Mouse (Mus musculus) kidney, postnatal 4 days (tissue): ENCODE results near the gene Trim11.
A peak's percentile ranks its signal among the peaks of the same experiment; 100 is the strongest.

ENCODE experiments used
- DNase-seq, 2 experiments: peaks; one replicate each; pipeline ENCODE4 v3.0.0; 2021; ENCODE audit warnings: mixed read lengths in 2 of 2

Trim11 gene

DNA sequence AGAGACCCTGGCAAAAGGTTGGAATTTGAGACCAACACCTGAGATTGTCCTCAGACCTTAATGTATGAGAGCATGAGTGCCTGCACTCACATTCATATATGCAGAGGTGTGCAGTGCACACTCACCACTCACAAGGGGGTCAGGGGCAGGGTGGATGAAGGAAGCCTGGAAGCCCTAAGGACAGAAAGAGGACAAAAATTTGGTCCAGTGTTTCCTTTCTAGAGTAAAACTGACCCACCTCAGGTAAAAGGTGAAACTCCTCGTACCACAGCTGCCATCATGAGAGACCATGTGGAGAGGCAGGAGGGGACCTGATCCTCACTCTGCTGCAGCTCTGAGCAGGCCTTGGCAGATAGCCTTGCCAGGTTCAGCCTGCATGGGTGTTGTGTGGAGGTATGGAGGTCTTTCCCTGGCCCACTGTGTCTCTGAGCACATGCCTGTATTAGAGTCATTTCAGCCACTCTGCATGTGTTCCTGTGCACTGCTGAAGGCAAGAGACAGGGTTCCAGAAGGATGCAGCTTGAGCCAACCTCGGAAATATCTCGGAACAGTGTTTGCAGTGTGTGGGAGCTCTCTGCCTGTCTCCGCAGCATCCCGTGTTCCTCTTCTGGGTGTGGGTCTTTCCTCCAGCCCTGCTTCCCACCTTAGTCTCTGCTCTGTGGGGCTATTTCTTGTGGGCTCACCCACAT lies 20.5 kb upstream of the Trim11 start:
- DNase-seq, result no peak

DNA sequence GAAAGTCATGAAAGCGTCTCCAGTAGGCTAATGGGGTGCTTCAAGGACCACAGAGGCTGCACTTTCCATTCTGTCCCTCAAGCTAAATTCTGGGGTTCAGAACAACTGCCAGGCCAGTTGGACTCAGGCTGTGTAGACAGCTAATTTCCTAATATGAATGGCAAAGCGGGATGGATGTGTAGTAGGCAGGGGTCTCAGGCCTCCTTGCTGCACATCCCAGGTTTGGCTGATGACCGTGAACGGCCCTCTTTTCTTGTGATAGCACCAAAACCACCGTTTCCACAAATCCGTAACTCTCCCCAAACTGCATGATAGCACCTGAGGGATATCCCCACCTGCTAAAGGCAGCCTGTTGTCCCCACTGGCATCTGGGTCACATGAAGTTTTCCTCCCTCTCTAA lies 19.4 kb upstream of the Trim11 start:
- DNase-seq, result no peak

- no peak for DNase-seq
Measured at GRCm38 (mm10) chr11:58959186-58959825, 18.6 kb upstream of the Trim11 start.

- DNase-seq, result peak; percentile 80 to 87
Measured at GRCm38 (mm10) chr11:58959921-58960465, 17.9 kb upstream of the Trim11 start.

DNA sequence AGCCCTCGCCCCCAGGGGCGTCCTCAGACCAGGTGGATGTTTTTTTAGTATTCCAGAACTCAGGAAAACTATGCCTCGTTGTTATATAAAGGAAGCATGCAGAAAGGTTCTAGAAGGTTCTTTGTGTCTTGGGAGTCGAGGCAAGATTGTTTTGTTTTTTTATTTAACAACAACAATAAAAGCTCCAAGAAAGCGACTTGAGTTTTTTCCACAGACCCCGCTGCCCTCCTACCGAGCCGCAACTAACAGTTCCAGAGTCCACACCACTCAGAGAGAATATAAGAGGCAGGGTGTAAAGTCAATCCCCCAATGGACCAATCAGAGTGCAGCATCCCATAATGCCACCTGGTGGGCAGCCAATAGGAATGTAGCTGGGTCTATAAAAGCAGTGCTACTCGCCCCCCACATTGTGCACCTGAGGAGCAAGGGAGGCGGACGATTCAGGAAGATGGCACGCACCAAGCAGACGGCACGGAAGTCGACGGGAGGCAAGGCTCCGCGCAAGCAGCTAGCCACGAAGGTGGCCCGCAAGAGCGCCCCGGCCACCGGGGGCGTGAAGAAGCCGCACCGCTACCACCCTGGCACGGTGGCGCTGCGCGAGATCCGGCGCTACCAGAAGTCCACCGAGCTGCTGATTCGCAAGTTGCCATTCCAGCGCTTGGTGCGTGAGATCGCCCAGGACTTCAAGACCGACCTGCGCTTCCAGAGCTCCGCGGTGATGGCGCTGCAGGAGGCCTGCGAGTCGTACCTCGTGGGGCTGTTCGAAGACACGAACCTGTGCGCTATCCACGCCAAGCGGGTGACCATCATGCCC lies 16.3 kb upstream of the Trim11 start:
- DNase-seq, result peak in 1 of 2 experiments; percentile 28

DNA sequence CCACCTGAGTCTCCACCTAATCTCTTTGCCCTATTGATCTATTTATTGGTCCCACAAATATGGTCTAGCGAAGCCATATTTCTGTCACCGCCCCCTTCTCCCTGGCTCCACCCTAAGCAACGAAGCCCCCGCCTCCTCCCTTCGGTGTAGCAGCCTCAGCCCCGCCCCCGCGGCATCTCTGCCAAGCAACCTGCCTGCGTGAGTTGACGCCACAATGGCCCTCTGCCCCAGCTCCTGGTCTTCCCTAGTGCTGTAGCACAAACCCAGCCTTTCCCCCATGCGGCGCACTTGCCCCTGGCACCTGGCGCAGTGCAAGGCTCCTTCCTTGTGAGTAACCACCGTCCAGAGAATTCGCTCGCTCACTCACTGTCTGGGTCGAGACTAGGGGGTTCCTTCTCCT lies 14.3 kb upstream of the Trim11 start:
- peak; percentile 68 to 80 for DNase-seq

DNA sequence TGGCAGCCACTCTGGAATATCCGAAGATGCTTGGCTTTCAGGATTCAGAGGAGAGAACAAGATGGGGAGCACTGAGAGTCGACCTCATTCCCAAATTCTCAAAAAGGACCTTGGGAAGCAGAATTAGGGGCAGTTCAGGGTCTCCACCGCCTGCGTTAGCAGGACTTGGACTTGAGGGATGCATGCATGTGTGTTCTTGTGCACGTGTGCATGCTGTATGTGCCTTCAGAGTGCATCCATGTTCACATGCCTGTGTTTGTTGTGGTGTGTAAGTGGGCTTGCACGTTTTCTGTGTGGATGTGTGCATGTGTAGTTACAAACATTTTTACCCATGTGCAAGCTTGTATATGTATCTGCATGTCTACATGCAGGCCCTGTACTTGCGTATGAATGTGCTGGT lies 13.7 kb upstream of the Trim11 start:
- DNase-seq, result no peak

- DNase-seq, result peak in 1 of 2 experiments; percentile 61
Measured at GRCm38 (mm10) chr11:58965001-58965760, 12.7 kb upstream of the Trim11 start.

- peak in 1 of 2 experiments; percentile 56 for DNase-seq
Measured at GRCm38 (mm10) chr11:58967346-58967745, 10.5 kb upstream of the Trim11 start.

DNA sequence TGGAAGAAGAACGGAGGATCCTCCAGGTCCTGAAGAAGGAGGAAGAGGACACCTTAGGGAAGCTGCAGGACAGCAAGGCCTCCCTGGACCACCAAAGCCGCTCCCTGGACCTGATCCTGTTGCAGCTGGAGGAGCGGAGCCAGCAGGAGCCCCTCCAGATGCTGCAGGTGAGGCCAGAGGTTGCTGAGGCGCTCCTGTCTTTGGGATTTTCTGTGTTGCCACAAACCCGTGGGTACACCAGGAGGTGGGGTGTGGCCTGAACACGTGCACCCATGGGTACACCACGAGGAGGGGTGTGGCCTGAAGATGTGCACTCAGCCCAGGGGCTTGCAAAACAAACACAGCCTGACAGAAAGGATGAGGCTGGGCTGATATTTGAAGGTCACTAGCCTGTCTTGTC lies 9.3 kb upstream of the Trim11 start:
- DNase-seq, result no peak

GRCm38 (mm10) chr11:58969027-58969426 lies 8.9 kb upstream of the Trim11 start:
- peak in 1 of 2 experiments; percentile 57 for DNase-seq

DNA sequence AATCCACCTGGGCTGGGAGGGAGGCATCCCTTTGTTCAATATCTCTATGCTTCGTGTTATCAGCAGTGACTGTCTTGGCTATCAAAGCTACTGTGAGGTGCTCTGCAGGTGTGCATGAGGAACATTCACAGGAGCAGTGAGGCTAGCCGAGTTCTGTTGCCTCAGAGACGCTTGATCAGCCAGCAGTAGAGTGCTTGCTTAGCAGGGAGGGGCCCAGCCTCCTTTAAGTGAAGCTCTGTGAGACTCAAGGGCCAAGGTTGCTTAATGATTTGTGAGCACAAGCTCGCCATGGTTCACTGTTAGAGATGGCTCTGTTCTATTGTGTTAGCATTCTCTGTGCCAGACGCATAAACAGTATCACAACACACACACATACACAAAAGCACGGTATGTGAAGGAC lies 8.2 kb upstream of the Trim11 start:
- DNase-seq, result peak; percentile 58 to 78

GRCm38 (mm10) chr11:58970831-58971530 lies 6.9 kb upstream of the Trim11 start:
- DNase-seq, result no peak

- no peak for DNase-seq
Measured at GRCm38 (mm10) chr11:58971796-58972195, 6.1 kb upstream of the Trim11 start.

- no peak for DNase-seq
Measured at GRCm38 (mm10) chr11:58974414-58974813, 3.5 kb upstream of the Trim11 start.

DNA sequence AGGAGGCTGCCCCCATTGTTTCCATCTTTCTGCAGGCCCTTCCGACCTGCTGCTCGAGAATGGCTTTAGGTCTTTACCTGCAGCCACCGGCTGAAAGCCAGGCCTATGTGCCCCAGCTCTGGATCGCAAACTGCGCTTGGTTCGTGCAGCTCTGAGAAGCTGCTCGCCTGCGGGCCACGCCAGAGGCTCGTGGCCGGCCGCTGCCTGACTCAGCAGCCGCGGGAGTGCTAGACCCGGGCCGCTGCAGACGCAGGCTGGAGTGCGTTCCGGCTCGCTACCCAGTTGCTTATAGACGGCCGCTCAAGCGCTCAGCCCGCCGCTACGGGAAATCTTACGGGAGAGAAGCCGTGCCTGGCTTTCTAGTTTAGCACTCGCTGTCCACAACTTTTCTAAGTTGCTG lies 743 bp upstream of the Trim11 start:
- DNase-seq, result peak; percentile 58 to 78

DNA sequence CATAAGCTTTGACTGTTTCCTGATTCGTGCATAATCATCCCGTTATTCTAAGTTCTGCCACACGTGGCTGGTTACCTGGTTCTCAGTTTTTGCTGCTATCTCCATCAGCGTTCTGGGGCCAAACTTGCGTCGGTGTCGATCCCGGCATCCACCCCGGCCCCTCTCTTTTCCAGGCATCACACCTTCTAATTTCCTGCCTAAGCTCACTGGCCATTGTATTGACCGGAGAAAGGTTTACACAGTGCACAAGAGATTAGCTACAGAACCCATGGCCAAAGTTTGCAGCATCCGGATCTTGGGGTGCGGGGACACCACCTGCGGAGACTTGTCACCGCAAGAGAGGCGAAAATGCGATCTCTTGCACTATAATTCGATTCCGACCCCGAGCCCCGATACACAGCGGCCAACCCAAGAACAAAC lies 276 bp upstream of the Trim11 start:
- DNase-seq, result no peak

DNA sequence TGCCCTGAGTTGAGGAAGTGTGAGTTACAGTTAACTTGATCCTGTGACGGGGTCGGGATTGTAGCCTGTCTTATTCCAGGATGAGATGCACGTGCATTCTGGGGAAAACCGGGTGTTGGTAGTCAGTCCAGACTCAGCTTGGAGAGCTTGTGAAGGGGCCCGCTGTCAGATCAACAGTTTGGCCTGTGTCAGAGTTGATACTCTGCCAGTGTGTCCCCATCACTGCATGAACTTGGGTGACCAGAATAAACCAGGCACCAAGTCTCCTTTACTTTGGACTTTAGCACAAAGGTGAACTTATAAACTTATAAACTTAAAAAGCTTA lies 775 bp downstream of the Trim11 start:
- no peak for DNase-seq

GRCm38 (mm10) chr11:58979183-58979582 lies 1.3 kb downstream of the Trim11 start:
- no peak for DNase-seq

DNA sequence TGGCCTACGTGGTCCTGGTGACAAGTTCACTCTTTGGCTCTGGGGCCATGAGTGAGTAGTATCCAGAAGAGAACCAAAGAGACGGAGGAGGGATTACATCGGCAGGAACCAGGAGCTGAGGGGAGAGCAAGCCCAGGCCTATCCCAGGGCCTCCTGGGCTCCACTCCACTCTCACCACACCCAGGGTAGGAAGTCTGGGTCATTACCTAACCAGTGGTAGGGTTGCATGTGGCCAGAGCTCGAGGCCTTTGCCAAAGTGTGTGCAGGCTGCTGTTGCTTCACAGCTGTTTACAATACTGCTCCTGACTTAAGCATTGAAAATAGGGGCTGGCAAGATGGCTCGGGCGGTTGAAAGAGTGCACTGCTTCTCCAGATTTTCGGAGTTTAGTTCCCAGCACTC lies 1.8 kb downstream of the Trim11 start:
- no peak for DNase-seq

GRCm38 (mm10) chr11:58980381-58980990 lies 2.6 kb downstream of the Trim11 start:
- DNase-seq, result peak in 1 of 2 experiments; percentile 64
